Mouse (Mus musculus): ENCODE measurements around the gene Gm9736. TPM values are rescaled to one million over a fixed set of nuclear protein-coding genes. Genes with fewer than 3 reads are reported as not detected.

Gene Gm9736
- polyA plus RNA-seq (2017; shearing (Covaris generic)), result not detected

GRCm38 (mm10) chr10:77751254-77751653, at the start of gene Gm9736:
Gene Gm9736 (minus strand): TSS chr10:77751354.

GRCm38 (mm10) chr10:77798921-77799508, 47.9 kb upstream of the Gm9736 start, which contains the start of gene Gm19668:
Gene Gm19668 (minus strand): TSS chr10:77799133.

GRCm38 (mm10) chr10:77794976-77795375, 43.8 kb upstream of the Gm9736 start, which contains the start of gene Gm9639:
Gene Gm9639 (minus strand): TSS chr10:77795076.

GRCm38 (mm10) chr10:77787876-77788275, 36.7 kb upstream of the Gm9736 start, which contains the start of gene Gm7137:
Gene Gm7137 (minus strand): TSS chr10:77788200.

GRCm38 (mm10) chr10:77782442-77782841, 31.3 kb upstream of the Gm9736 start, which contains the start of gene Gm3250:
Gene Gm3250 (minus strand): TSS chr10:77782542.

GRCm38 (mm10) chr10:77776844-77777243, 25.7 kb upstream of the Gm9736 start, which contains the start of gene Gm7138:
Gene Gm7138 (minus strand): TSS chr10:77776944.

GRCm38 (mm10) chr10:77771225-77771624, 20.1 kb upstream of the Gm9736 start, which contains the start of gene Gm3238:
Gene Gm3238 (minus strand): TSS chr10:77771325.

GRCm38 (mm10) chr10:77759582-77759981, 8.4 kb upstream of the Gm9736 start, which contains the start of gene Gm3233:
Gene Gm3233 (minus strand): TSS chr10:77759682.

GRCm38 (mm10) chr10:77741924-77742688, 9.0 kb downstream of the Gm9736 start, which contains the start of gene Gm18596:
Gene Gm18596 (minus strand): TSS chr10:77742638.

GRCm38 (mm10) chr10:77726186-77726585, 25.0 kb downstream of the Gm9736 start, which contains the start of gene Gm10100:
Gene Gm10100 (plus strand): TSS chr10:77726486.

GRCm38 (mm10) chr10:77720299-77720698, 30.9 kb downstream of the Gm9736 start, which contains the start of gene Krtap12-1:
Gene Krtap12-1 (plus strand): TSS chr10:77720599.

GRCm38 (mm10) chr10:77715507-77715906, 35.6 kb downstream of the Gm9736 start, which contains the start of gene Gm10142:
Gene Gm10142 (plus strand): TSS chr10:77715807.

GRCm38 (mm10) chr10:77711157-77711556, 40.0 kb downstream of the Gm9736 start, which contains the start of gene Gm10024:
Gene Gm10024 (plus strand): TSS chr10:77711457.

GRCm38 (mm10) chr10:77706326-77706725, 44.8 kb downstream of the Gm9736 start, which contains the start of gene Gm10272:
Gene Gm10272 (plus strand): TSS chr10:77706626.

Other genes starting within 250 kb of the Gm9736 start
- 41.4 TPM for gene Fam207a, start 235.6 kb downstream of the Gm9736 start, polyA plus RNA-seq (2017; shearing (Covaris generic))
- 605 TPM for gene Itgb2, start 221.1 kb downstream of the Gm9736 start, polyA plus RNA-seq (2017; shearing (Covaris generic))
- gene Pttg1ip, start 169.6 kb downstream of the Gm9736 start, polyA plus RNA-seq (2017; shearing (Covaris generic)), result 129 TPM
- 129 TPM for gene Sumo3, start 145.3 kb downstream of the Gm9736 start, polyA plus RNA-seq (2017; shearing (Covaris generic))
- not detected for gene Gm49325, start 145.2 kb downstream of the Gm9736 start, polyA plus RNA-seq (2017; shearing (Covaris generic))
- gene Ube2g2, start 129.1 kb downstream of the Gm9736 start, polyA plus RNA-seq (2017; shearing (Covaris generic)), result 62.1 TPM
- gene Tspear, start 64.8 kb downstream of the Gm9736 start, polyA plus RNA-seq (2017; shearing (Covaris generic)), result 0.87 TPM
- not detected for gene Gm19402, start 60.6 kb downstream of the Gm9736 start, polyA plus RNA-seq (2017; shearing (Covaris generic))
- gene Gm9508, start 54.1 kb downstream of the Gm9736 start, polyA plus RNA-seq (2017; shearing (Covaris generic)), result not detected
- not detected for gene Gm10272, start 44.7 kb downstream of the Gm9736 start, polyA plus RNA-seq (2017; shearing (Covaris generic))
- gene Gm10024, start 39.9 kb downstream of the Gm9736 start, polyA plus RNA-seq (2017; shearing (Covaris generic)), result not detected
- gene Gm10142, start 35.5 kb downstream of the Gm9736 start, polyA plus RNA-seq (2017; shearing (Covaris generic)), result not detected
- gene Krtap12-1, start 30.8 kb downstream of the Gm9736 start, polyA plus RNA-seq (2017; shearing (Covaris generic)), result not detected
- not detected for gene Gm10100, start 24.9 kb downstream of the Gm9736 start, polyA plus RNA-seq (2017; shearing (Covaris generic))
- gene Gm18596, start 8.7 kb downstream of the Gm9736 start, polyA plus RNA-seq (2017; shearing (Covaris generic)), result not detected
- gene Gm3233, start 8.3 kb upstream of the Gm9736 start, polyA plus RNA-seq (2017; shearing (Covaris generic)), result not detected
- not detected for gene Gm3238, start 20.0 kb upstream of the Gm9736 start, polyA plus RNA-seq (2017; shearing (Covaris generic))
- gene Gm7138, start 25.6 kb upstream of the Gm9736 start, polyA plus RNA-seq (2017; shearing (Covaris generic)), result not detected
- gene Gm3250, start 31.2 kb upstream of the Gm9736 start, polyA plus RNA-seq (2017; shearing (Covaris generic)), result not detected
- not detected for gene Gm7137, start 36.8 kb upstream of the Gm9736 start, polyA plus RNA-seq (2017; shearing (Covaris generic))
- not detected for gene Gm9639, start 43.7 kb upstream of the Gm9736 start, polyA plus RNA-seq (2017; shearing (Covaris generic))
- gene Gm19668, start 47.8 kb upstream of the Gm9736 start, polyA plus RNA-seq (2017; shearing (Covaris generic)), result not detected
- gene Gm9507, start 60.5 kb upstream of the Gm9736 start, polyA plus RNA-seq (2017; shearing (Covaris generic)), result not detected
- gene Gm2696, start 63.3 kb upstream of the Gm9736 start, polyA plus RNA-seq (2017; shearing (Covaris generic)), result not detected
- gene Krtap10-4, start 75.7 kb upstream of the Gm9736 start, polyA plus RNA-seq (2017; shearing (Covaris generic)), result not detected
- gene Krtap10-10, start 84.6 kb upstream of the Gm9736 start, polyA plus RNA-seq (2017; shearing (Covaris generic)), result not detected
- gene Gm36176, start 95.4 kb upstream of the Gm9736 start, polyA plus RNA-seq (2017; shearing (Covaris generic)), result not detected
- not detected for gene Gm10318, start 101.5 kb upstream of the Gm9736 start, polyA plus RNA-seq (2017; shearing (Covaris generic))
- gene Gm3285, start 110.6 kb upstream of the Gm9736 start, polyA plus RNA-seq (2017; shearing (Covaris generic)), result not detected
- gene Lrrc3, start 151.2 kb upstream of the Gm9736 start, polyA plus RNA-seq (2017; shearing (Covaris generic)), result not detected
- gene Trpm2, start 219.2 kb upstream of the Gm9736 start, polyA plus RNA-seq (2017; shearing (Covaris generic)), result 0.53 TPM
- 11.0 TPM for gene 1810043G02Rik, start 227.2 kb upstream of the Gm9736 start, polyA plus RNA-seq (2017; shearing (Covaris generic))

Data from CD4-positive, CD25-positive, alpha-beta regulatory T cell, adult 9 weeks (primary cell).